Mouse (Mus musculus): ENCODE data around the gene Olfr1133. TPM values are rescaled to one million over a fixed set of nuclear protein-coding genes. Genes with fewer than 3 reads are reported as not detected.
"Not testable (repeated sequence)": the region's sequence is repeated elsewhere in the genome, so short reads cannot be mapped to it uniquely, and the experiment has no call there.

The Olfr1133 gene
- total RNA-seq (2021): not detected
- long read RNA-seq: 0 reads

DNA sequence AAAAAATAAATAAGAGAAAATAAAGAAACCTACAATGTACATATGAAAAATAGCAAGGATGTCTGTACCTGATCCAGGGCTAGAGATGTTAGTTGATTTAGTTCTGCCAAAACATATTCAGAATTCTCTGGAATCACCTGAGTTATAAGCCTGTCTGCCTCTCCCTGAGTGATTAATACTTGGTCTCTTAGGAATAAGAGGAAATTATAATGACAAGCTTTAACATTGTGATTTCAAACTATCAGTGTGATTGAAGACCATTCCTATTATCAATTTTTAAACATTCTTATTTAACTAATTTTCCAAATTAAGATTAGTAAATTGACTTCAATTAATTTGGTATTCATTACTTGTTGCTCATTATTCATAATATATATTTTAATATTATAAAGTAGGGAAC, at the start of gene Olfr1133:
Olfr1133 (minus strand) TSS at position 101 of the 400 bp plus-strand sequence.
- no peak for DNase-seq (ENCODE audit: low spot score in 2 of 2)

- no peak for DNase-seq (ENCODE audit: low spot score in 2 of 2)
Observed at GRCm38 (mm10) chr2:87693847-87694246, 46.7 kb upstream of the Olfr1133 start, which contains the start of gene Olfr1136. TSS of gene Olfr1136 (minus strand) at chr2:87693947.

- no peak for DNase-seq (ENCODE audit: low spot score in 2 of 2)
Observed at GRCm38 (mm10) chr2:87673564-87673963, 26.4 kb upstream of the Olfr1133 start, which contains the start of gene Olfr1135. TSS of gene Olfr1135 (minus strand) at chr2:87673664.

GRCm38 (mm10) chr2:87658360-87658759, 11.2 kb upstream of the Olfr1133 start, which contains the start of gene Olfr1134:
TSS of gene Olfr1134 (minus strand) at chr2:87658460.
- DNase-seq (ENCODE audit: low spot score in 2 of 2): no peak

DNA sequence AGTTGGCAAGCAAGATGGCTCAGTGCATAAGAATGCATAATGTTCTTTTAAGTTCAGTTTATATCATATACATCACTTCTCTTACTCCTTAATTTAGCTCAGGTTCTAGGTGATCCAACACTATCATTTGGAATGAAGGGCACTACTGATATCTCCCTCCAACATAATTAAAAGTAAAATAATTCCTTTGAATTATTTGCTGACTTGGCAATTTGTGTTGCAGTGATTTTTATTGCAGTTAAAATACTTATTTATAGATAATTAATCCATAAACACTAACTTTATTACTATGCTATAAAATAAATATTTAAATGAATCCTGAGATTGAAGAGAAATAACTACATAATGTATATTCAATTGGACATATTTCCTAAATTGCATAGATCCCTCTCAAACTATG, 4.7 kb downstream of the Olfr1133 start:
- no peak for DNase-seq (ENCODE audit: low spot score in 2 of 2)

DNA sequence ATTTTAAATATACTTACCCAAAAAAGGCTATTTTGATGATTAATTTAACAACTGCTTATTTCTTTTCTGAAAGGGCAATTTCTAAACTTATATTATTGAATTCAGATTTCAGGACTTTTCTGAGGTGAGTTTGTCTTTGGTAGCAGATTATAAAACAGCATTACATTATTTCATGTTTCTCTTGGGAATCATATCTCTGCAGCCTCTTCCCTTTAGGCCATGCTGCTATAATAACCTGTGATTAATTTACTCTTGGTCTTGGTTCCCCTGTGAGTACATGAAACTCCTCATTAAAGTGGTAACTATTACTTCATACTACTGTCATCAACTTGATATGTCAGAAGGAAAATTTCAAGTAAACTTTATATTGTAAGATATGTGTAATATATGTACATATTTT, 9.7 kb downstream of the Olfr1133 start, which contains the start of gene Olfr1132:
Olfr1132 (minus strand) TSS at position 101 of the 400 bp plus-strand sequence.
- no peak for DNase-seq (ENCODE audit: low spot score in 2 of 2)

- no peak for DNase-seq (ENCODE audit: low spot score in 2 of 2)
Observed at GRCm38 (mm10) chr2:87626804-87627203, 20.4 kb downstream of the Olfr1133 start, which contains the start of gene Olfr1131. TSS of gene Olfr1131 (plus strand) at chr2:87627104.

DNA sequence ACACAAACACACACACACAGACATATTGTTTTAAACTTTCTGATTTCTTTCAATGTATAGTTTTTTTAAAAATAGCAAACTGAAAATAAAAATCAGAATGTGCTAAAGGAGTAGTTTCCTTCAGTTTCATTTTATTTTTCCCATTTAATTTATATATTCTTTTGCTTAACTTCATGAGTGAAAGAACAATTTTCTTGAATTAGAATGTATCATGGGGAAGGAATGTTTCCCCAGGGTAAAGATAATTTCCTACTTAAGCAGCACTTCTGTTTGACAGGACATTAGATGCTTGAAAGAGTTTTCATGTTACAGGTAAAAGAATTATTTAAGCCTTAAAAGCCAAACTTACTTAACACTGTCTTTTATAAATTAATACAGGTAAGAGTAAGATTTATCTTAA, 41.3 kb downstream of the Olfr1133 start, which contains the start of gene Olfr1130:
Olfr1130 (plus strand) TSS at position 301 of the 400 bp plus-strand sequence.
- DNase-seq (ENCODE audit: low spot score in 2 of 2): not testable (repeated sequence)

Other genes with a start within 250 kb of the Olfr1133 start
- not detected for gene Olfr1123, start 230.7 kb downstream of the Olfr1133 start, total RNA-seq (2021)
- not detected for gene Olfr1124, start 217.1 kb downstream of the Olfr1133 start, total RNA-seq (2021)
- gene Olfr1126, start 193.4 kb downstream of the Olfr1133 start, total RNA-seq (2021): not detected
- gene Pramel7, start 150.3 kb downstream of the Olfr1133 start, total RNA-seq (2021): not detected
- gene Pramel6, start 140.8 kb downstream of the Olfr1133 start, total RNA-seq (2021): not detected
- not detected for gene Olfr153, start 115.6 kb downstream of the Olfr1133 start, total RNA-seq (2021)
- not detected for gene Olfr1128, start 101.8 kb downstream of the Olfr1133 start, total RNA-seq (2021)
- not detected for gene Olfr1129, start 73.5 kb downstream of the Olfr1133 start, total RNA-seq (2021)
- not detected for gene Olfr1130, start 41.2 kb downstream of the Olfr1133 start, total RNA-seq (2021)
- not detected for gene Olfr1131, start 20.3 kb downstream of the Olfr1133 start, total RNA-seq (2021)
- not detected for gene Olfr1132, start 9.8 kb downstream of the Olfr1133 start, total RNA-seq (2021)
- not detected for gene Olfr1134, start 11.1 kb upstream of the Olfr1133 start, total RNA-seq (2021)
- not detected for gene Olfr1135, start 26.3 kb upstream of the Olfr1133 start, total RNA-seq (2021)
- gene Olfr1136, start 46.6 kb upstream of the Olfr1133 start, total RNA-seq (2021): not detected
- not detected for gene Olfr1137, start 65.8 kb upstream of the Olfr1133 start, total RNA-seq (2021)
- gene Olfr1138, start 92.6 kb upstream of the Olfr1133 start, total RNA-seq (2021): not detected
- not detected for gene Olfr1140, start 96.4 kb upstream of the Olfr1133 start, total RNA-seq (2021)
- not detected for gene Olfr1141, start 106.6 kb upstream of the Olfr1133 start, total RNA-seq (2021)
- gene Olfr152, start 132.1 kb upstream of the Olfr1133 start, total RNA-seq (2021): not detected
- gene Olfr1143, start 153.2 kb upstream of the Olfr1133 start, total RNA-seq (2021): not detected
- gene Olfr1145, start 162.4 kb upstream of the Olfr1133 start, total RNA-seq (2021): not detected
- not detected for gene Olfr1148, start 183.2 kb upstream of the Olfr1133 start, total RNA-seq (2021)
- gene Olfr1150-ps1, start 196.6 kb upstream of the Olfr1133 start, total RNA-seq (2021): not detected
- not detected for gene Olfr1151, start 208.5 kb upstream of the Olfr1133 start, total RNA-seq (2021)
- not detected for gene Olfr1152, start 219.1 kb upstream of the Olfr1133 start, total RNA-seq (2021)
- gene Olfr1153, start 247.6 kb upstream of the Olfr1133 start, total RNA-seq (2021): not detected

Measured in layer of hippocampus, adult 18-20 months (tissue).